Comparison of ENCODE assay signal across 17 mouse cellular contexts in the genomic region with DNA sequence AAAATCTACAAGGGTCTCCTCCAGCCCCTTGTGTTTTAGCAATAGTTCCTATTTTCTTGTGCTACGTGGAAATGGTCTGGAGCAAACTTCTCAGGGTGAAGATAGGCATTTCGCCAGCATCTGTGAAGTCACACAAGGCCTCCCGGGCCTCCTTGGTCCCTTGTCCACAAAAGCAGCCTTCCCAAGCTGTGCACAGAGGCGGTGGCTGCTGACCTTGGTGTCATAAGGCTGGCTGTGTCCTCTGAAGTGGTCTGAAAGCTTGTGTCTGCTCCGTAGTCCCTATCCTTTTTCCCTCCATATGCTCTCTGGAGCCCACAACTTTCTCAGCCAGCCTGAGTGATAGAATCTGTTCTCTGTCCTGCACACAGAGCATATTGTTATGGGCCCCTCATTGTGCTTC.
DNase-seq lines count a peak whose midpoint lies in the region; ATAC-seq and TF ChIP-seq lines count a peak whose summit lies in the region.
"Had no signal": no experiment of that assay in that cellular context is flagged by ENCODE, and none has a peak within 500 bp of the region (broad histone marks: within the 10 kb centered on the region; RNA-seq: fewer than 3 reads in every experiment).

No protein-coding gene starts in this region.

- WGBS in heart, embryonic 13.5 days = 35% methylated on average over 5 of the region's 5 CpGs
- 57% methylated on average over 5 of the region's 5 CpGs for WGBS in lung, embryonic 14.5 days
- WGBS in stomach, embryonic 16.5 days = 71% methylated on average over 5 of the region's 5 CpGs

- peak overlapping the region; percentile 36 for H3K27ac ChIP-seq in heart, embryonic 13.5 days (replicated peaks)
- H3K27ac ChIP-seq in lung, embryonic 14.5 days (ENCODE audit: low read depth) = no peak overlapping the region
- peak overlapping the region; percentile 29; the same call in 1 of the 2 replicates for H3K27ac ChIP-seq in stomach, embryonic 16.5 days (ENCODE audit: low read length)
- H3K27ac ChIP-seq: embryonic facial prominence, embryonic 15.5 days; forebrain, embryonic 12.5 days; hindbrain, postnatal 0 days; left cerebral cortex, adult 2 months; liver, embryonic 13.5 days had no signal

- no peak for ATAC-seq in heart, embryonic 13.5 days (ENCODE audit: extremely low read depth, insufficient number of reproducible peaks, low FRiP score, low TSS enrichment)
- no peak for ATAC-seq in lung, embryonic 14.5 days (ENCODE audit: insufficient read depth)
- ATAC-seq in stomach, embryonic 16.5 days (ENCODE audit: insufficient read depth, low FRiP score) = no peak
- ATAC-seq: hindbrain, postnatal 0 days; midbrain, embryonic 16.5 days had no signal

- no peak overlapping the region for H3K4me2 ChIP-seq in heart, embryonic 13.5 days
- no peak overlapping the region for H3K4me2 ChIP-seq in lung, embryonic 14.5 days
- no peak overlapping the region for H3K4me2 ChIP-seq in stomach, embryonic 16.5 days (ENCODE audit: low read depth, low read length)
- H3K4me2 ChIP-seq: embryonic facial prominence, embryonic 15.5 days; forebrain, embryonic 12.5 days; liver, embryonic 13.5 days had no signal

- no peaks in the 10 kb centered on the region for H3K9me3 ChIP-seq in heart, embryonic 13.5 days
- H3K9me3 ChIP-seq in lung, embryonic 14.5 days (ENCODE audit: low read depth, low read length) = no peaks in the 10 kb centered on the region
- no peaks in the 10 kb centered on the region for H3K9me3 ChIP-seq in stomach, embryonic 16.5 days (replicated peaks; ENCODE audit: control insufficient read depth, low read length)
- H3K9me3 ChIP-seq: embryonic facial prominence, embryonic 15.5 days; forebrain, embryonic 12.5 days; liver, embryonic 13.5 days had no signal

- H3K36me3 ChIP-seq in heart, embryonic 13.5 days = no peaks in the 10 kb centered on the region
- H3K36me3 ChIP-seq in lung, embryonic 14.5 days (ENCODE audit: insufficient read depth) = no peaks in the 10 kb centered on the region
- no peaks in the 10 kb centered on the region for H3K36me3 ChIP-seq in stomach, embryonic 16.5 days (ENCODE audit: control insufficient read depth, insufficient read depth, low read length)
- H3K36me3 ChIP-seq: embryonic facial prominence, embryonic 15.5 days; forebrain, embryonic 12.5 days; liver, embryonic 13.5 days had no signal

- intact Hi-C loops in gastrocnemius, postnatal 14 days (cut with DNase I; ENCODE audit: low total_unique reads) = no loop called here

- no peak for DNase-seq in heart, adult 8-10 months (ENCODE audit: low spot score)
- DNase-seq in lung, embryonic 14.5 days = peak; percentile 12
- DNase-seq in lung, postnatal 10 days = no peak
- peak; percentile 21 for DNase-seq in adrenal gland, postnatal 25 days
- DNase-seq in gastrocnemius, postnatal 14 days = no peak
- DNase-seq: cerebellum, adult 9-10 months; kidney, adult 9 months; liver, embryonic 13.5 days; thymus, postnatal 25 days had no signal

- no peak overlapping the region for H3K4me3 ChIP-seq in heart, embryonic 13.5 days
- no peak overlapping the region for H3K4me3 ChIP-seq in lung, embryonic 14.5 days (ENCODE audit: low read depth, low read length)
- no peak overlapping the region for H3K4me3 ChIP-seq in stomach, embryonic 16.5 days (replicated peaks; ENCODE audit: low read length)
- H3K4me3 ChIP-seq: embryonic facial prominence, embryonic 15.5 days; forebrain, embryonic 12.5 days; left cerebral cortex, adult 2 months; liver, embryonic 13.5 days; megakaryocyte, embryonic 14.5 days had no signal

- no peak for TF ChIP-seq CTCF in lung, embryonic 14.5 days (IDR thresholded peaks at IDR 0.05; ENCODE audit: low read depth)

- H3K27me3 ChIP-seq in heart, embryonic 13.5 days (replicated peaks) = no peaks in the 10 kb centered on the region
- no peaks in the 10 kb centered on the region for H3K27me3 ChIP-seq in lung, embryonic 14.5 days (ENCODE audit: insufficient read depth, low read length)
- no peaks in the 10 kb centered on the region for H3K27me3 ChIP-seq in stomach, embryonic 16.5 days (ENCODE audit: control insufficient read depth, insufficient read depth, low read length)
- H3K27me3 ChIP-seq: embryonic facial prominence, embryonic 15.5 days; forebrain, embryonic 12.5 days; liver, embryonic 13.5 days; megakaryocyte, embryonic 14.5 days had no signal

- peaks cover 42% of the 10 kb centered on the region for H3K4me1 ChIP-seq in heart, embryonic 13.5 days
- H3K4me1 ChIP-seq in lung, embryonic 14.5 days (ENCODE audit: insufficient read depth) = 0 out of 2 replicates have a peak, but pooled peaks cover 3% of the 10 kb centered on the region
- no peaks in the 10 kb centered on the region for H3K4me1 ChIP-seq in stomach, embryonic 16.5 days (ENCODE audit: control insufficient read depth, insufficient read depth, low read length)
- H3K4me1 ChIP-seq: embryonic facial prominence, embryonic 15.5 days; forebrain, embryonic 12.5 days; liver, embryonic 13.5 days; megakaryocyte, embryonic 14.5 days had no signal

- H3K9ac ChIP-seq in heart, embryonic 13.5 days = no peak overlapping the region
- H3K9ac ChIP-seq in lung, embryonic 14.5 days = no peak overlapping the region
- H3K9ac ChIP-seq in stomach, embryonic 16.5 days (ENCODE audit: low read length) = no peak overlapping the region
- H3K9ac ChIP-seq: embryonic facial prominence, embryonic 15.5 days; forebrain, embryonic 12.5 days; liver, embryonic 13.5 days had no signal

Comparison
In these comparisons a context has a peak if more than half of its experiments do, and no peak if none do; other contexts are left out.
1. DNase-seq: peak in lung, embryonic 14.5 days (single experiment) and adrenal gland, postnatal 25 days (single experiment); none in heart, adult 8-10 months (single experiment), lung, postnatal 10 days (single experiment) and gastrocnemius, postnatal 14 days (single experiment).